8 mouse cellular contexts compared by ENCODE assay signal in the genomic region with DNA sequence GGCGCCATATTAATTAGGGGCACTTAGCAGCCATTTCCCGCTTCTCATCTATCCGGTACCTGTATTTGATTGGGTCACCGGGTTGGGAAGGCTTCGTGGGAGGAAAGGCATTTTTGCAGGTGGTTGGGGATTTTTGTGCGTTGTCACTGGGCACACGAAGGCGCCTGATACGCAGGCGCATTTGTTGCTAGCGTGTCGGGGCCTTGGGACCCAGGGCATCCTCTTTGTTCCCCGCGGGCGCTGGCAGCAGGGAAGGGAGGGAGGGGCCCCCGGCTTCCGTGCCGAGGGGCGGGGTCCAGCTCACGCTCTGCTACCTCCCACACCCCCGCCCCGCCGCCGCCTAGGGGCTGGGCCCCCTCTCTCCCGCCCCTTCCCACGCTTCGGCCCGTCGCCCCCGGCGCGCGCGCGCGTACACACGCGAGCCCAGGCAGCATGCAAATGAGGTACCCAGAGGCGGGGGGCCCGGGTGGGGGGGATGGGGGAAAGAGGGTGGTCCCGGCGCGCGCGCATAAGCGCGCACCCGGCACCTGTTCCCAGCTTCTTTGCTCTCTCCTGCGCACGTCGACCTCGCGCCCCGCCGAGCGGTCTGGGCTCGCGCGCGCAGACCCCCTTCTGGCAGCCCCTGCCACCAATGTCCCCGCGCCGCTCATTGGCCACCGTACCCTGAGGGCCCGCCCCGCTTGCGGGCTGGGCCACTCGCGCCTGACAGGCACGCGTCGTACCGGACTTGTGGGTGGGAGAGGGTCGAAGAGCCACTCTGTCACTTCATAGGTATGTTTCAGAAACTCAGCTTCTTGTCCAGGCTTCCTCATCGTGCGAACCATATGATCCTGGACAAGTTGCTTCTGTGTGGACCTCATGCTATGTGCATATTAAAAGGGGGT. TPM values are rescaled to one million over a fixed set of nuclear protein-coding genes. Genes with fewer than 3 reads are reported as not detected.
DNase-seq lines count a peak whose midpoint lies in the region; ATAC-seq and TF ChIP-seq lines count a peak whose summit lies in the region.

A gene (plus strand): TSS at position 379 of the 884 bp plus-strand sequence.

- peak; percentile 38 for TF ChIP-seq POLR2A in myocyte (IDR thresholded peaks at IDR 0.05; ENCODE audit: insufficient read length, low read depth)

- peak; percentile 82 to 89 for DNase-seq in CD8-positive naive resting alpha-beta T cell, adult 2 months (ENCODE audit: low read depth in 2 of 2, low spot score in 2 of 2)
- peak; percentile 80 for DNase-seq in c-Kit-positive CD71-negative TER-119-negative erythroid progenitor cells, embryonic 14.5 days (ENCODE audit: low read depth)
- peak; percentile 92 for DNase-seq in fibroblast of lung, adult 2 months (ENCODE audit: low read depth)
- peak; percentile 99 for DNase-seq in kidney, postnatal 10 days
- DNase-seq in liver, embryonic 11.5 days (ENCODE audit: low spot score) = peak; percentile 97
- DNase-seq in splenic B cell, adult 2 months (ENCODE audit: low read depth, low spot score) = peak; percentile 95

- H3K36me3 ChIP-seq in heart, embryonic 14.5 days (ENCODE audit: control insufficient read depth, insufficient read depth, low read length) = peaks cover 34% of the 10 kb centered on the region
- H3K36me3 ChIP-seq in liver, embryonic 11.5 days (ENCODE audit: control insufficient read depth, insufficient read depth, low read length) = peaks cover 32% of the 10 kb centered on the region
- peaks cover 6% of the 10 kb centered on the region for H3K36me3 ChIP-seq in myocyte (ENCODE audit: control insufficient read depth, insufficient read depth)
- H3K36me3 ChIP-seq in splenic B cell, adult 2 months (ENCODE audit: control insufficient read depth, insufficient read depth, low read length, poor library complexity, severe bottlenecking) = peaks cover 12% of the 10 kb centered on the region; the same call in 1 of the 2 replicates

- H3K4me2 ChIP-seq in heart, embryonic 14.5 days (ENCODE audit: low read length) = peak within 1 kb of the TSS; percentile 70
- peak within 1 kb of the TSS; percentile 90 for H3K4me2 ChIP-seq in liver, embryonic 11.5 days
- peak within 1 kb of the TSS; percentile 95 for H3K4me2 ChIP-seq in myocyte (ENCODE audit: low read depth)

- peaks cover 22% of the 10 kb centered on the region for H3K79me2 ChIP-seq in myocyte (ENCODE audit: control insufficient read depth, insufficient read depth)

- H3K9ac ChIP-seq in heart, embryonic 14.5 days (ENCODE audit: low read length) = peak within 1 kb of the TSS; percentile 88
- H3K9ac ChIP-seq in liver, embryonic 11.5 days (ENCODE audit: low read depth, low read length) = peak within 1 kb of the TSS; percentile 93

- H3ac ChIP-seq in myocyte (ENCODE audit: control insufficient read depth, insufficient read length) = peak within 1 kb of the TSS; percentile 66

- H3K27ac ChIP-seq in heart, embryonic 14.5 days (replicated peaks in 1 of 2; ENCODE audit: control insufficient read depth in 1 of 2, insufficient read depth in 1 of 2, low read depth in 2 of 2, low read length in 2 of 2) = peak within 1 kb of the TSS; percentile 97 to 99
- peak within 1 kb of the TSS; percentile 99 for H3K27ac ChIP-seq in liver, embryonic 11.5 days (ENCODE audit: low read depth, low read length)

- H3K4me1 ChIP-seq in heart, embryonic 14.5 days (ENCODE audit: control insufficient read depth in 2 of 2, insufficient read depth in 2 of 2, low read length in 2 of 2) = peaks cover 0 to 13% of the 10 kb centered on the region in 2 experiments; a peak in 2 of 4 replicates
- H3K4me1 ChIP-seq in liver, embryonic 11.5 days (replicated peaks; ENCODE audit: control insufficient read depth, insufficient read depth, low read length) = peaks cover 19% of the 10 kb centered on the region

- peak; percentile 84 for ATAC-seq in heart, embryonic 14.5 days (ENCODE audit: insufficient number of reproducible peaks, insufficient read depth, low FRiP score, low read depth)
- ATAC-seq in liver, embryonic 11.5 days (replicated peaks; ENCODE audit: low FRiP score) = peak; percentile 77

- whole genome bisulfite sequencing in heart, embryonic 14.5 days = under 1% methylated on average over 64 of the region's 76 CpGs
- WGBS in liver, embryonic 11.5 days = under 1% methylated on average over 63 of the region's 76 CpGs

- no peaks in the 10 kb centered on the region for H3K9me3 ChIP-seq in heart, embryonic 14.5 days (ENCODE audit: control insufficient read depth, low read length)
- no peaks in the 10 kb centered on the region for H3K9me3 ChIP-seq in liver, embryonic 11.5 days (ENCODE audit: control insufficient read depth, low read length)

- peak within 1 kb of the TSS; percentile 64 to 84 for H3K4me3 ChIP-seq in heart, embryonic 14.5 days (ENCODE audit: control insufficient read depth in 1 of 2, insufficient read depth in 1 of 2, low read depth in 1 of 2, low read length in 2 of 2)
- peak within 1 kb of the TSS; percentile 75 for H3K4me3 ChIP-seq in liver, embryonic 11.5 days (ENCODE audit: low read depth, low read length)
- H3K4me3 ChIP-seq in myocyte = peak within 1 kb of the TSS; percentile 74

- H3K27me3 ChIP-seq in heart, embryonic 14.5 days (ENCODE audit: control insufficient read depth, insufficient read depth, low read length) = no peaks in the 10 kb centered on the region
- H3K27me3 ChIP-seq in liver, embryonic 11.5 days (replicated peaks; ENCODE audit: control insufficient read depth, insufficient read depth, low read length) = no peaks in the 10 kb centered on the region
- no peaks in the 10 kb centered on the region for H3K27me3 ChIP-seq in myocyte (ENCODE audit: control insufficient read depth, insufficient read depth, insufficient read length)
- no peaks in the 10 kb centered on the region for H3K27me3 ChIP-seq in splenic B cell, adult 2 months (ENCODE audit: control insufficient read depth, insufficient read depth, low read length, poor library complexity, severe bottlenecking)

TF ChIP-seq in myocyte, 11 proteins besides CTCF, POLR2A, EP300 and RAD21:
- TF ChIP-seq USF1 (IDR thresholded peaks at IDR 0.05; ENCODE audit: low read depth) (no peak), MAX (IDR thresholded peaks at IDR 0.05; ENCODE audit: low read depth) (no peak), REST (IDR thresholded peaks at IDR 0.05; ENCODE audit: insufficient read depth, insufficient read length) (no peak), SRF (IDR thresholded peaks at IDR 0.05; ENCODE audit: control insufficient read depth, insufficient read length, low read depth) (no peak), MYOD1 (IDR thresholded peaks at IDR 0.05; ENCODE audit: control insufficient read depth in 1 of 3, insufficient read length in 2 of 3, low read depth in 2 of 3) (peak in 1 of 3 experiments; percentile 3), MYOG (IDR thresholded peaks at IDR 0.05; ENCODE audit: control insufficient read depth in 1 of 3, insufficient read depth in 1 of 3, insufficient read length in 2 of 3, low read depth in 2 of 3) (peak in 1 of 3 experiments; percentile 15), TCF3 (IDR thresholded peaks at IDR 0.05; ENCODE audit: insufficient read length, low read depth) (no peak)
TF ChIP-seq in myocyte: peak in this region for 2.

RNA-seq across cellular contexts. Expression of the gene that starts here (rescaled TPM):
- polyA plus RNA-seq in heart, embryonic 14.5 days (2014; fragmentation: Nextera tagmentation; extraction: Ambion mirVana) = 0.34 TPM in 1 of 2 replicates, not detected in the other
- 1.8 and 3.3 TPM in 2 replicates for polyA plus RNA-seq in liver, embryonic 11.5 days (2014; fragmentation: Nextera tagmentation; extraction: Ambion mirVana)
- polyA plus RNA-seq in myocyte (2012; fragmentation: generic; extraction: Trizol) = not detected

Comparison
In these comparisons a context has a peak if more than half of its experiments do, and no peak if none do; other contexts are left out.
1. Peak in every context shown above with its lines: DNase-seq, ATAC-seq, H3K4me3 ChIP-seq and H3K27ac ChIP-seq.
2. Peak in ATAC-seq, H3K4me3 ChIP-seq, H3K27ac ChIP-seq, H3K9ac ChIP-seq and H3K4me2 ChIP-seq in heart, embryonic 14.5 days; RNA of the gene not detected or under 1 TPM.